Mouse (Mus musculus) embryonic fibroblast, embryonic 13.5 days (primary cell): ENCODE measurements at regions not wholly inside any gene's neighbourhood (a gene's known extent, or its start where the extent isn't known, plus 50 kb on each side); places are given as distances from the start of the nearest gene placed in this dataset.
A peak's percentile ranks its signal among the peaks of the same experiment; 100 is the strongest.

Source experiments
- H3K27ac ChIP-seq: 2 replicates; pipeline ENCODE4 v1.5.1; 2012; ENCODE audit warnings: low read length, control low read depth, inconsistent platforms; ENCODE audit not compliant: insufficient read depth
- H3K4me1 ChIP-seq: 2 replicates; pipeline ENCODE4 v1.6.1; 2011; ENCODE audit warnings: low read length; ENCODE audit not compliant: control insufficient read depth, insufficient read depth
- H3K4me3 ChIP-seq: 2 replicates; pipeline ENCODE4 v1.5.1; 2011; ENCODE audit warnings: mild to moderate bottlenecking, control low read depth, low read length; ENCODE audit not compliant: insufficient read depth
- CTCF ChIP-seq: IDR thresholded peaks from 2 replicates; pipeline ENCODE4 v1.5.1; 2011; ENCODE audit warnings: mild to moderate bottlenecking, control low read depth, low read length, moderate library complexity, borderline replicate concordance; ENCODE audit not compliant: insufficient read depth
- POLR2A ChIP-seq: IDR thresholded peaks from 2 replicates; pipeline ENCODE4 v1.6.1; 2011; ENCODE audit warnings: low read depth, mild to moderate bottlenecking, control low read depth, low read length, moderate library complexity

DNA sequence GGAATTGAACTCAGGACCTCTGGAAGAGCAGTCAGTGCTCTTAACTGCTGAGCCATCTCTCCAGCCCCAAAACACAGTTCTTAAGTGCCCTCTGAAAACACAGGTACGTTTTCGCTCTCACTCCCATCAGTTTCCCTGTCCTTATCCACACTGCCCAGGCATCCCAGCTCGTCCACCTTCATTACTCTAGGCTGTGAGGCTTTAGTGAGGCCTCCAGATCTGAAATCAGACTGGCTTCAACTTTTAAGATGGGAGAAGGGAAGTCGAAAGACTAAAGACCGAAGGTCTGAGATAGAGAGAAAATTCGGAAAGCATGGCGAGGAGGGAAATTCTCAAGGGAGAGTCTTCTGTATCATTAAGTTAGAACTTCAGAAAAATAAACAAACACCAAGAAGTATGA, 54.8 kb upstream of the Tet2 start:
- Histone ChIP-seq H3K4me3 (no peak overlapping the region), H3K4me1 (no peaks in the 10 kb centered on the region), H3K27ac (peak overlapping the region; percentile 98; the same call in 1 of the 2 replicates)
- no peak for TF ChIP-seq CTCF
- TF ChIP-seq POLR2A, result no peak

DNA sequence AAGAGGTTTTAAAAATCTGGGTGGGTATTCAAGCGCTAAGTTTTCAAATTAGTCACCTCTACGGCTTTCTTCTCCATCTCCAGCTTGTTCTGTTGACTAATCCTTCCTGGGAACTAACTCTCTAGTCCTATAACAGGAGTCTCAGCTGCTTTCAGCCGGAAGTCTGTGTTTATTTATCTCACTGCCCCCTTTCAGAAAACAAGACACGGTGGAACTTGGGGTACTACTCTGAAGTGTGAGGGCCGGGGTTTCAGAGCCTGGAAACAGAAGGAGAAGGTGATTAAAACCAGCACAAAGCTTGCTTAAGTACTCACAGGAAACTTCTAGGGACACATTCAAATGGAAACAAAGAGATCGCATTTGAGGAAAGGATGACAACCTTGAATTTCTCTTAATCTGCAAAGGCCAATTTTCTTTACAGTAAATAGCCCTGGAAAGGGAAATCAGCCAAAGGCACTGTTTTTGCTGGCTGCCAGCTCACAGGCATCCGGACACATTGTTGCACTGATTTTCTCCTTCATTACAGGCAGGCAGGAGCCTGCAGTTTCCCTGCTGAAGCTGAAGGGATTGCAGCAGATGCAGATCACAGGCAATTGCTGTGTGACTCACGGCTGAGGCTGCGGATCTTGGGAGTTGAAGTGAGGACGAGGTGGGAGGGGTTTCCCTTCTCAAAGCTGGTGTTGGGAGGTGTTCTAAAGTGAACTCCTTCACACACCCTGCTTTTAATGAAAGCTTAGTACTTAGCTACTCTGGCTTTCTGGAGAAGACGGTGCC, 55.7 kb upstream of the Tet2 start:
- Histone ChIP-seq H3K4me3 (no peak overlapping the region), H3K27ac (peak overlapping the region; percentile 98), H3K4me1 (no peaks in the 10 kb centered on the region)
- TF ChIP-seq CTCF, result no peak
- TF ChIP-seq POLR2A, result peak; percentile 62

DNA sequence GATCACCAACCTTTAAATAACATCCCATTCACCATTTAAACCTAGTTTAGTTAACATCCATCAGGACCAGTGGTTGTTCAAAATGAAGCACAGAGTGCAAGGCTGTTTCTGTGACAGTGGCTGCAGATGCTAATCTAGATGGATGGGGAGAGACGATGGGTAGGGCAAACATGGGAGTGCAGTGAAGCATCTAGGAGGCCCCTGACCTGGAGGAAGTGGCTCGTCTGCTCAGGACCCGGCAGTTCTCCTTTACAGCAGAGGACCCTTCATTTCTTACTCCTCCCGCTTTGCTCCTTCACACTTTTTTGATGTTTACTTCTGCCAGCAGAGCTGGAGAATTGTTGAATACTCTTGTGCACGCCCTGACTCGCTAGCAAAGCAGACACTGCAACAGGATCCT, 60.5 kb upstream of the Tet2 start:
- no peaks in the 10 kb centered on the region for H3K4me1 ChIP-seq
- TF ChIP-seq POLR2A (no peak), CTCF (no peak)

DNA sequence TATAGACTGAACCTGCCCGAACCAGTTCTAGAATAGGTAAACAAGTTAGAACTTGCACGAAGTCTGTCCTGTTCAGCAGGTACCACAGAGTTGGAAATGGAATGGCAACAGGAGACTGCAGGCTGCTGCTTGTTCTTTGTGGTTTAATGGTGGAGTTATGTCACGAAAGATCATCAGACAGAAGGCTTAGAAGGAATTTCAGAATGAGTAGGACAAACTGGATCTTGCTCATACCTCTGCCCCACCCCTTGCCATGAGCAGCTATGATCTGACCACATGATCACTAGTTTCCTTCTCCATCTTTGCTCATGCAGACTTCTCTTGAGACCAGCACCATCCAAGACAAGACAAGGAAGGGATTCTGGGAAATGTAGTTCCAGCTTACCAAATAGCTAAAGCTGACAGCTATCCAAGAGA, 63.9 kb upstream of the Tet2 start:
- Histone ChIP-seq H3K4me1 (no peaks in the 10 kb centered on the region), H3K27ac (no peak overlapping the region), H3K4me3 (no peak overlapping the region)
- TF ChIP-seq CTCF, result no peak
- no peak for TF ChIP-seq POLR2A

More for the DNA sequence above, 60.5 kb upstream of the Tet2 start:
- Histone ChIP-seq H3K27ac (no peak overlapping the region), H3K4me3 (no peak overlapping the region)

DNA sequence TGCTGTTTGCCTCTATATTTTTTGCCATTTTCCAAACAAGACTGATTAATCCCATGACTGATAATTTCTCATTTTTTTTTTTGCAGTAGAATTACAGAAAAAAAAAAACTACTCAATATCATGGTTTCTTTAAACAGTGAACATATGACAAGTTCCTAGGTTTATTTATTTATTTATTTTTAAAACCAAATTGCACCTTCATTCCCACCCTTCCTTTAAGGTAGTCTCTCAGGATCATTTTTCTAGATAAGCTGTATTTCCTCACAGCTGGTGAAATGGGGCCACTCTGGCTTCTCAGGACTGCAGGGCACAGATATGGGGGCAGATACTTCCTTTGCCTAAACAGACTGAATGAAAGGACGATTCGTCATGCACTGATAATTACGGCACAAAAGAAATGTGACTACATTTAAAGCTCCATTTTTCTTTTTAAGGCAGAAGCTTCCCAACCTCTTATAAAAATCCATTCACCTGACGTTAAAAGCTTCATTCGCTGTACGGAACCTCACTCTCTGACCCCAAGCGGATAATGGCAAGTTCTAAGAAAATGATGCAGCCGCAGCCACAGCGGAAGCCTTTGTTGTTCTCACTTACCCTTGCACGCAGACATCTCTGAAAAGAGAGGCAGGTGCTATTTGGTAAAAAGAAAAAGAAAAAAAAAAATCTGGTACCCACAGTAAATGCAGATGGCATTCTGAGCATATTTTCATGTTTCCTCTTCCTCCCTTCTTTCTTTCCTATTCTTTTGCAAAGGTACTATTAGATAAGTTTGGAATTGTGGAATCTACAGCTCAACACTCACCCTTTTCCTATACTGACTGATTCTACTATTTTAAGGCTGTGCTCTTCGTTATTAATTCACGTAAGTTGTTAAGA, 69.1 kb upstream of the Tet2 start:
- no peak for TF ChIP-seq POLR2A
- no peak for TF ChIP-seq CTCF
- H3K4me3 ChIP-seq, result no peak overlapping the region
- no peak overlapping the region for H3K27ac ChIP-seq
- H3K4me1 ChIP-seq, result no peaks in the 10 kb centered on the region

DNA sequence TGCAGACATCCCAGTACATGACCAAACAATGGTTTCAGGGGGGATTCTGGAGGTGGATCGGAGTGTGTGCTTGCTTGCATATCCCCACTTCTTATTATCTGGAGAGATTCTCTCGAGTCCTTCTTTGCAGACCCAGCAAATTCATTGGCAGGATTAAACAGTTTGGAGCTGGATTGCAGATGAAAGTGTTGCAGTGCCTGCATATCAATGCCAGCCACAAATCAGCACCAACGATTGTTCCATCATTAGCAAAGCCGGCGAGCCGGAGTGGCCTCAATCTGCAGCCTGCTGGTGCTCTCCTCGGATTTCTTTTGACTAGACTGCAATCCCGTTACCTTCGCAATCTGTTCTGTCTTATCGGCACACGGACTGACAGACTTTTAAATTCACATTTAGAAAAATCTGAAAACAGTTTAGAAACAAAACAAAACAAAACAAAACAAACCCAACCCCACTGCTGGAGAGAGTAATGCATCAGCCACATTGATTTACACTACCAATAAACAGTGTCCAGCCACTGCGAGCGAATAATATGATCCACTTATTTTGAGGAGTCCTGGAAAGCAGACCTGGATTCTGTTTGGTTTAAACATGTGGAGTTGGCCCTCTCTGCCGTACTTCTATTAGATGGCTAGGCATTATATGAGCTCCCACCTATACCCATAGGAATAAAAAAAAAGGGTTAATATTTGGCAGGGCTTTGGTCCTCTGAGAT, 69.9 kb upstream of the Tet2 start:
- no peaks in the 10 kb centered on the region for H3K4me1 ChIP-seq
- TF ChIP-seq POLR2A (no peak), CTCF (no peak)
- H3K27ac ChIP-seq, result no peak overlapping the region
- no peak overlapping the region for H3K4me3 ChIP-seq

DNA sequence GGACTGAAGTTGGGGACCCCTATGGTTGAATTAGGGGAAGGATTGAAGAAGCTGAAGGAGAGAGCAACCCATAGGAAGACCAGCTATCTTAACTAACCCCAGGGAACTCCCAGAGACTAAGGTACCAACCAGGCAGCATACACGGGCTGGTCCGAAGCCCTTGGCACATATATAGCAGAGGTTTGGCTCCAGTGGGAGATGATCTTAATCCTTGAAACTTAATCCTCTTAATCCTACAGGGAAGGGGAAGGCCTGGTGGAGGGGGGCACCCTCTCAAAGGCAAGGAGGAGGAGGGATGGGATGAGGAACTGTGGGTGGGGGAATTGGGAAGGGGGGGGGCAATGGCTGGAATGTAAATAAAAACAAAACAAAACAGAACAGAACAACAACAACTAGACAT, 72.1 kb upstream of the Tet2 start:
- no peak overlapping the region for H3K4me3 ChIP-seq
- TF ChIP-seq CTCF (no peak), POLR2A (no peak)
- H3K27ac ChIP-seq, result no peak overlapping the region
- no peaks in the 10 kb centered on the region for H3K4me1 ChIP-seq

DNA sequence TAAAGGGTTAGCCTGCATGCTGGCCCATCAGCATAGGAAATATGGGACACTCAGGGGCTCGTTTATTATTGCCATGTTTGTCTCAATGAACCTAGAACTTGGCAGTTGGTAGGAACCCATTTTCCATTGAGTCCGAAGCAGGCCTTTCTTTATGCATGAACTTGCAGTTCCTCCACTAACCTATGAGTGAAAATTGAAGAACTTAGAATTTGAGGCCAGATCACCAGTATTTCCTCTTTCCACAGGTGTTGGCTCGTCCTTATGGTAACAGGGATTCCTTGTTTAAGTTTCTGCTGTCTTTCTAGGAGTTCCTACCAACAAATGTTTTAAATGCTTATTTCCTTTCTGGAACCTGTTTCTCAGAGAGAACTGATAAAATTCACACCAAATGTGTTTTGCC, 73.6 kb upstream of the Tet2 start:
- TF ChIP-seq CTCF (no peak), POLR2A (no peak)
- Histone ChIP-seq H3K4me1 (no peaks in the 10 kb centered on the region), H3K4me3 (no peak overlapping the region), H3K27ac (no peak overlapping the region)

DNA sequence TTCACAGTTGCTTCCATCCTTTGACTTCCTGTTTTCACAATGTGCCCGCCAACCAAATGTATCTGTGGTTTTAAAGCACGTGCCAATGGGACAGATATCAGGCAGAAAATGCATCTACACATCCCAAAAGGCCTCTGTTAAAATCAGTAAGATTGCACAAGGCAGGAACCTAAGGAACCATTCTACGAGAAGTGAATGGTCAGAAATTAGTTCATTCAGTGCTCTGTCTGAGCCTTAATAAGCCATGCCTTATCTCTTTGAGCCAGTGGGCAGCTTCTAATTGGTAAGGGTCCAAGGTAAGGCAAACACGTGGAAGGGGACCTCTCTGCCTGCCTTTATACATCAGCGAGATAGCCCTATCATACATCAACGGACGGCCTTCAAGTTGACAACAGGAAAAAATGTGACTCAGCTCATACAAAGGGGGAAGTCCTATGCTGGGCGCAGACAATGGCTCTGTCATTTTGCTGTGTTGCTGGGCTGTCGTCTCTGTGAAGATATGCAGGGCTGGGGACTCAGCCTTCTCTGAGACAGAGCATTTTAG, 78.3 kb upstream of the Tet2 start:
- peaks cover 4% of the 10 kb centered on the region; the same call in 1 of the 2 replicates for H3K4me1 ChIP-seq
- H3K27ac ChIP-seq, result no peak overlapping the region
- TF ChIP-seq CTCF (no peak), POLR2A (no peak)
- no peak overlapping the region for H3K4me3 ChIP-seq
